ENCODE assay signal across 21 mouse cellular contexts in the genomic region with DNA sequence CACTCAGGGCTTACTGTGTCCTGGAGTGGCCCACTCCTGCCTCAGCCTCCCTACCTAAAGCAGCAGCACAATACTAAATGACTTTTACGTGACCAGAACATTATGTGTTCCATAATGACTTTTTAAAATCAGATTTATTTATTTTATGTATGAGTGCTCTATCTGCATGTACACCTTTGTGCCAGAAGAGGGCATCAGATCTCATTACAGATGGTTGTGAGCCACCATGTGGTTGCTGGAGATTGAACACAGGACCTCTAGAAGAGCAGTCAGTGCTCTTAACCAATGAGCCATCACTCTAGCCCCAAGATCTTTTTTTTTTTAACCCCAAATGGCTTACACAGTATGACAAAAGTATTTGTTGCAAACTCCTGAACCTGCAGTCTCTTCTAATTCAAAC. TPM values are rescaled to one million over a fixed set of nuclear protein-coding genes. Genes with fewer than 3 reads are reported as not detected.
DNase-seq lines count a peak whose midpoint lies in the region; ATAC-seq and TF ChIP-seq lines count a peak whose summit lies in the region.
"Had no signal": no experiment of that assay in that cellular context is flagged by ENCODE, and none has a peak within 500 bp of the region (broad histone marks: within the 10 kb centered on the region; RNA-seq: fewer than 3 reads in every experiment).

No protein-coding gene starts in this region.

- no peak for TF ChIP-seq EP300 in stomach, postnatal 0 days (optimal IDR thresholded peaks at IDR 0.05)

- no peak overlapping the region for H3K4me2 ChIP-seq in intestine, postnatal 0 days (replicated peaks; ENCODE audit: low read depth)
- no peak overlapping the region for H3K4me2 ChIP-seq in intestine, embryonic 16.5 days (ENCODE audit: low read depth, low read length)
- H3K4me2 ChIP-seq in midbrain, postnatal 0 days (ENCODE audit: low read depth, low read length, poor library complexity, severe bottlenecking) = no peak overlapping the region
- no peak overlapping the region for H3K4me2 ChIP-seq in midbrain, embryonic 15.5 days
- no peak overlapping the region for H3K4me2 ChIP-seq in stomach, postnatal 0 days (replicated peaks; ENCODE audit: low read depth)
- H3K4me2 ChIP-seq: heart, embryonic 13.5 days; limb, embryonic 12.5 days; midbrain, embryonic 11.5 days; stomach, embryonic 15.5 days had no signal

- TF ChIP-seq CTCF in intestine, postnatal 0 days (IDR thresholded peaks at IDR 0.05; ENCODE audit: low read depth) = peak; percentile 50
- peak; percentile 46 for TF ChIP-seq CTCF in midbrain, postnatal 0 days (IDR thresholded peaks at IDR 0.05)
- peak; percentile 49 for TF ChIP-seq CTCF in stomach, postnatal 0 days (IDR thresholded peaks at IDR 0.05; ENCODE audit: low read depth)

- no peak overlapping the region for H3K4me3 ChIP-seq in intestine, postnatal 0 days (ENCODE audit: low read depth, low read length)
- no peak overlapping the region for H3K4me3 ChIP-seq in intestine, embryonic 16.5 days (ENCODE audit: low read length)
- H3K4me3 ChIP-seq in midbrain, postnatal 0 days (ENCODE audit: low read depth, low read length) = no peak overlapping the region
- H3K4me3 ChIP-seq in midbrain, embryonic 15.5 days = no peak overlapping the region
- no peak overlapping the region for H3K4me3 ChIP-seq in stomach, postnatal 0 days (ENCODE audit: low read depth, low read length)
- H3K4me3 ChIP-seq: embryonic facial prominence, embryonic 10.5 days; heart, embryonic 13.5 days; limb, embryonic 12.5 days; stomach, embryonic 15.5 days had no signal

- H3K4me1 ChIP-seq in intestine, postnatal 0 days (replicated peaks; ENCODE audit: control insufficient read depth, insufficient read depth, low read length) = 0 out of 2 replicates have a peak, but pooled peaks cover 2% of the 10 kb centered on the region
- H3K4me1 ChIP-seq in intestine, embryonic 16.5 days (ENCODE audit: control insufficient read depth, insufficient read depth, low read length) = peaks cover 4% of the 10 kb centered on the region; the same call in 1 of the 2 replicates
- no peaks in the 10 kb centered on the region for H3K4me1 ChIP-seq in midbrain, postnatal 0 days (ENCODE audit: insufficient read depth, low read length)
- H3K4me1 ChIP-seq in midbrain, embryonic 15.5 days = peaks cover 7% of the 10 kb centered on the region; the same call in 1 of the 2 replicates
- no peaks in the 10 kb centered on the region for H3K4me1 ChIP-seq in stomach, postnatal 0 days (replicated peaks; ENCODE audit: control insufficient read depth, insufficient read depth)
- H3K4me1 ChIP-seq: limb, embryonic 12.5 days had no signal

- no peak overlapping the region for H3K9ac ChIP-seq in intestine, postnatal 0 days (ENCODE audit: low read depth, low read length)
- H3K9ac ChIP-seq in intestine, embryonic 16.5 days (ENCODE audit: low read depth, low read length) = no peak overlapping the region
- H3K9ac ChIP-seq in midbrain, postnatal 0 days (replicated peaks; ENCODE audit: low read length, poor library complexity, severe bottlenecking) = no peak overlapping the region
- no peak overlapping the region for H3K9ac ChIP-seq in midbrain, embryonic 15.5 days
- no peak overlapping the region for H3K9ac ChIP-seq in stomach, postnatal 0 days (ENCODE audit: low read length)
- H3K9ac ChIP-seq: heart, embryonic 13.5 days; limb, embryonic 12.5 days; stomach, embryonic 15.5 days had no signal

- no peaks in the 10 kb centered on the region for H3K36me3 ChIP-seq in intestine, postnatal 0 days (ENCODE audit: control insufficient read depth, insufficient read depth)
- H3K36me3 ChIP-seq in intestine, embryonic 16.5 days (ENCODE audit: control insufficient read depth, insufficient read depth, low read length) = no peaks in the 10 kb centered on the region
- H3K36me3 ChIP-seq in midbrain, postnatal 0 days (ENCODE audit: insufficient read depth, low read length) = no peaks in the 10 kb centered on the region; the same call in 1 of the 2 replicates
- no peaks in the 10 kb centered on the region; the same call in 1 of the 2 replicates for H3K36me3 ChIP-seq in midbrain, embryonic 15.5 days (replicated peaks)
- no peaks in the 10 kb centered on the region for H3K36me3 ChIP-seq in stomach, postnatal 0 days (ENCODE audit: control insufficient read depth, insufficient read depth, low read length)
- H3K36me3 ChIP-seq: embryonic facial prominence, embryonic 10.5 days; heart, embryonic 13.5 days; stomach, embryonic 15.5 days had no signal

- no peaks in the 10 kb centered on the region for H3K9me3 ChIP-seq in intestine, postnatal 0 days (ENCODE audit: control insufficient read depth)
- H3K9me3 ChIP-seq in intestine, embryonic 16.5 days (ENCODE audit: control insufficient read depth, low read length) = 0 out of 2 replicates have a peak, but pooled peaks cover 4% of the 10 kb centered on the region
- H3K9me3 ChIP-seq in midbrain, postnatal 0 days (ENCODE audit: low read length) = no peaks in the 10 kb centered on the region
- H3K9me3 ChIP-seq in midbrain, embryonic 15.5 days = no peaks in the 10 kb centered on the region
- H3K9me3 ChIP-seq in stomach, postnatal 0 days (ENCODE audit: control insufficient read depth, low read length) = no peaks in the 10 kb centered on the region
- H3K9me3 ChIP-seq: embryonic facial prominence, embryonic 10.5 days; heart, embryonic 13.5 days; limb, embryonic 12.5 days; stomach, embryonic 15.5 days had no signal

- H3K27ac ChIP-seq in intestine, postnatal 0 days (ENCODE audit: low read depth, low read length) = no peak overlapping the region
- no peak overlapping the region for H3K27ac ChIP-seq in intestine, embryonic 16.5 days (ENCODE audit: low read length)
- no peak overlapping the region for H3K27ac ChIP-seq in midbrain, postnatal 0 days (ENCODE audit: low read depth, low read length)
- H3K27ac ChIP-seq in midbrain, embryonic 15.5 days = no peak overlapping the region
- H3K27ac ChIP-seq in stomach, postnatal 0 days (replicated peaks) = no peak overlapping the region
- H3K27ac ChIP-seq: embryonic facial prominence, embryonic 10.5 days; heart, embryonic 13.5 days; limb, embryonic 12.5 days; macrophage; stomach, embryonic 15.5 days had no signal

- 90% methylated on average over 1 of the region's 1 CpGs for WGBS in intestine, postnatal 0 days
- WGBS in intestine, embryonic 16.5 days = 87% methylated on average over 1 of the region's 1 CpGs
- WGBS in midbrain, postnatal 0 days = 95% methylated on average over 1 of the region's 1 CpGs
- WGBS in midbrain, embryonic 15.5 days = 91% methylated on average over 1 of the region's 1 CpGs
- 94% methylated on average over 1 of the region's 1 CpGs for WGBS in stomach, postnatal 0 days

- ATAC-seq in intestine, postnatal 0 days = no peak
- ATAC-seq in intestine, embryonic 16.5 days = no peak
- no peak for ATAC-seq in midbrain, postnatal 0 days (ENCODE audit: low FRiP score)
- no peak for ATAC-seq in midbrain, embryonic 15.5 days (replicated peaks)
- ATAC-seq in stomach, postnatal 0 days (ENCODE audit: low FRiP score, low TSS enrichment) = no peak
- ATAC-seq: forebrain, embryonic 14.5 days; inflammation-experienced regulatory T-cells, adult 6 months had no signal

- DNase-seq in midbrain, postnatal 0 days (ENCODE audit: low spot score) = no peak
- DNase-seq in ES-CJ7 (ENCODE audit: low read depth, low spot score) = peak; percentile 56
- no peak for DNase-seq in stomach, postnatal 0 days (ENCODE audit: low spot score)
- no peak for DNase-seq in ovary, postnatal 14 days (ENCODE audit: low spot score)
- DNase-seq: adrenal gland, postnatal 14 days; cerebellum, adult 18-20 months; cerebellum, postnatal 36 days; thymus, postnatal 14 days had no signal

- H3K27me3 ChIP-seq in intestine, postnatal 0 days (replicated peaks; ENCODE audit: control insufficient read depth, insufficient read depth, low read length) = no peaks in the 10 kb centered on the region
- no peaks in the 10 kb centered on the region for H3K27me3 ChIP-seq in intestine, embryonic 16.5 days (replicated peaks; ENCODE audit: control insufficient read depth, insufficient read depth, low read length)
- H3K27me3 ChIP-seq in midbrain, postnatal 0 days (ENCODE audit: insufficient read depth, low read length) = no peaks in the 10 kb centered on the region
- H3K27me3 ChIP-seq in midbrain, embryonic 15.5 days (replicated peaks) = no peaks in the 10 kb centered on the region
- no peaks in the 10 kb centered on the region for H3K27me3 ChIP-seq in stomach, postnatal 0 days (ENCODE audit: control insufficient read depth, insufficient read depth, low read length)
- H3K27me3 ChIP-seq: heart, embryonic 13.5 days; limb, embryonic 12.5 days; stomach, embryonic 15.5 days had no signal

RNA-seq across cellular contexts. Expression of a gene that starts 2.5 kb away (rescaled TPM):
- 1.6 and 1.8 TPM in 2 replicates for polyA plus RNA-seq in intestine, postnatal 0 days (2015; fragmentation: Nextera tagmentation; extraction: Ambion mirVana)
- polyA plus RNA-seq in intestine, embryonic 16.5 days (2015; fragmentation: Nextera tagmentation; extraction: Ambion mirVana) = 5.1 and 7.3 TPM in 2 replicates
- total RNA-seq in midbrain, postnatal 0 days (2014; rRNA removed) = 9.4 and 13.1 TPM in 2 replicates
- polyA plus RNA-seq in midbrain, postnatal 0 days (2015; fragmentation: Nextera tagmentation; extraction: Ambion mirVana) = 25.1 and 25.9 TPM in 2 replicates
- polyA plus RNA-seq in midbrain, embryonic 15.5 days (2015; fragmentation: Nextera tagmentation; extraction: Ambion mirVana) = 15.8 and 16.3 TPM in 2 replicates
- 2.3 and 2.7 TPM in 2 replicates for polyA plus RNA-seq in stomach, postnatal 0 days (2015; fragmentation: Nextera tagmentation; extraction: Ambion mirVana)

RNA-seq across cellular contexts. Expression of a gene that starts 11.7 kb away (rescaled TPM):
- polyA plus RNA-seq in intestine, postnatal 0 days (2015; fragmentation: Nextera tagmentation; extraction: Ambion mirVana) = 14.7 and 20.5 TPM in 2 replicates
- 29.9 and 31.6 TPM in 2 replicates for polyA plus RNA-seq in intestine, embryonic 16.5 days (2015; fragmentation: Nextera tagmentation; extraction: Ambion mirVana)
- 1.5 and 1.7 TPM in 2 replicates for total RNA-seq in midbrain, postnatal 0 days (2014; rRNA removed)
- 0.49 and 0.84 TPM in 2 replicates for polyA plus RNA-seq in midbrain, postnatal 0 days (2015; fragmentation: Nextera tagmentation; extraction: Ambion mirVana)
- 0.60 and 1.0 TPM in 2 replicates for polyA plus RNA-seq in midbrain, embryonic 15.5 days (2015; fragmentation: Nextera tagmentation; extraction: Ambion mirVana)
- polyA plus RNA-seq in stomach, postnatal 0 days (2015; fragmentation: Nextera tagmentation; extraction: Ambion mirVana) = 32.5 and 38.1 TPM in 2 replicates

RNA-seq across cellular contexts. Expression of a gene that starts 33.1 kb away (rescaled TPM):
- polyA plus RNA-seq in intestine, postnatal 0 days (2015; fragmentation: Nextera tagmentation; extraction: Ambion mirVana) = 0.14 and 0.35 TPM in 2 replicates
- not detected in 2 replicates for polyA plus RNA-seq in intestine, embryonic 16.5 days (2015; fragmentation: Nextera tagmentation; extraction: Ambion mirVana)
- total RNA-seq in midbrain, postnatal 0 days (2014; rRNA removed) = 0.85 TPM in 1 of 2 replicates, not detected in the other
- polyA plus RNA-seq in midbrain, postnatal 0 days (2015; fragmentation: Nextera tagmentation; extraction: Ambion mirVana) = 0.11 and 0.39 TPM in 2 replicates
- polyA plus RNA-seq in midbrain, embryonic 15.5 days (2015; fragmentation: Nextera tagmentation; extraction: Ambion mirVana) = 0.20 and 0.21 TPM in 2 replicates
- 0.23 and 0.24 TPM in 2 replicates for polyA plus RNA-seq in stomach, postnatal 0 days (2015; fragmentation: Nextera tagmentation; extraction: Ambion mirVana)
- total RNA-seq: adrenal gland, postnatal 14 days; hematopoietic stem cell, adult 5-6 weeks had no signal
- polyA plus RNA-seq: embryonic facial prominence, embryonic 10.5 days; forebrain, embryonic 14.5 days; heart, embryonic 13.5 days; inflammation-experienced regulatory T-cells, adult 6 months; limb, embryonic 12.5 days; liver, embryonic 16.5 days; macrophage; midbrain, embryonic 11.5 days; stomach, embryonic 15.5 days had no signal

RNA-seq across cellular contexts. Expression of a gene that starts 35.1 kb away (rescaled TPM):
- 125 and 145 TPM in 2 replicates for polyA plus RNA-seq in intestine, postnatal 0 days (2015; fragmentation: Nextera tagmentation; extraction: Ambion mirVana)
- polyA plus RNA-seq in intestine, embryonic 16.5 days (2015; fragmentation: Nextera tagmentation; extraction: Ambion mirVana) = 115 and 118 TPM in 2 replicates
- total RNA-seq in midbrain, postnatal 0 days (2014; rRNA removed) = 2.9 and 5.3 TPM in 2 replicates
- polyA plus RNA-seq in midbrain, postnatal 0 days (2015; fragmentation: Nextera tagmentation; extraction: Ambion mirVana) = 4.9 and 5.3 TPM in 2 replicates
- polyA plus RNA-seq in midbrain, embryonic 15.5 days (2015; fragmentation: Nextera tagmentation; extraction: Ambion mirVana) = 12.7 and 14.5 TPM in 2 replicates
- polyA plus RNA-seq in stomach, postnatal 0 days (2015; fragmentation: Nextera tagmentation; extraction: Ambion mirVana) = 23.5 and 26.0 TPM in 2 replicates

RNA-seq across cellular contexts. Expression of a gene that starts 51.6 kb away (rescaled TPM):
- 156 and 168 TPM in 2 replicates for polyA plus RNA-seq in intestine, postnatal 0 days (2015; fragmentation: Nextera tagmentation; extraction: Ambion mirVana)
- 189 and 191 TPM in 2 replicates for polyA plus RNA-seq in intestine, embryonic 16.5 days (2015; fragmentation: Nextera tagmentation; extraction: Ambion mirVana)
- total RNA-seq in midbrain, postnatal 0 days (2014; rRNA removed) = 38.6 and 49.3 TPM in 2 replicates
- 74.6 and 80.9 TPM in 2 replicates for polyA plus RNA-seq in midbrain, postnatal 0 days (2015; fragmentation: Nextera tagmentation; extraction: Ambion mirVana)
- polyA plus RNA-seq in midbrain, embryonic 15.5 days (2015; fragmentation: Nextera tagmentation; extraction: Ambion mirVana) = 71.2 and 72.1 TPM in 2 replicates
- polyA plus RNA-seq in stomach, postnatal 0 days (2015; fragmentation: Nextera tagmentation; extraction: Ambion mirVana) = 161 and 178 TPM in 2 replicates
